Comparison of ENCODE assay signal across 8 mouse cellular contexts in genomic region chr7:66689620-66690360, GRCm38 (mm10). TPM values are rescaled to one million over a fixed set of nuclear protein-coding genes. Genes with fewer than 3 reads are reported as not detected.
A peak's percentile ranks its signal among the peaks of the same experiment; 100 is the strongest.
DNase-seq lines count a peak whose midpoint lies in the region; ATAC-seq lines count a peak whose summit lies in the region.

Gene Lins1 (plus strand): TSS chr7:66689889.

- H3K4me3 ChIP-seq in hindbrain, embryonic 14.5 days (replicated peaks; ENCODE audit: low read length), result peak within 1 kb of the TSS; percentile 73

- under 1% methylated on average over 52 of the region's 52 CpGs for WGBS in hindbrain, embryonic 14.5 days

- peaks cover 13% of the 10 kb centered on the region for H3K4me1 ChIP-seq in hindbrain, embryonic 14.5 days (replicated peaks; ENCODE audit: control insufficient read depth, insufficient read depth, low read length)

- peak; percentile 100 for DNase-seq in R1 (ENCODE audit: low read depth, low spot score)
- DNase-seq in cerebellum, postnatal 25 days, result peak; percentile 96 to 98
- DNase-seq in frontal cortex, postnatal 25 days (ENCODE audit: low spot score in 2 of 2), result peak; percentile 93 to 96
- DNase-seq in hindbrain, embryonic 14.5 days (ENCODE audit: low spot score), result peak; percentile 94
- peak; percentile 98 to 99 for DNase-seq in layer of hippocampus, postnatal 36 days
- DNase-seq in lung, postnatal 36 days, result peak; percentile 99
- peak; percentile 100 for DNase-seq in retina, postnatal 1 day
- peak; percentile 96 to 99 for DNase-seq in urinary bladder, adult 18-20 months (ENCODE audit: low spot score in 2 of 2)

- H3K9me3 ChIP-seq in hindbrain, embryonic 14.5 days (ENCODE audit: control insufficient read depth, low read length), result no peaks in the 10 kb centered on the region

- peak within 1 kb of the TSS; percentile 89 for H3K27ac ChIP-seq in hindbrain, embryonic 14.5 days

- peaks cover 13% of the 10 kb centered on the region for H3K36me3 ChIP-seq in hindbrain, embryonic 14.5 days (replicated peaks; ENCODE audit: control insufficient read depth, insufficient read depth)

- peak within 1 kb of the TSS; percentile 96 for H3K4me2 ChIP-seq in hindbrain, embryonic 14.5 days (replicated peaks)

- H3K27me3 ChIP-seq in hindbrain, embryonic 14.5 days (ENCODE audit: control insufficient read depth, insufficient read depth, low read length), result no peaks in the 10 kb centered on the region

- H3K9ac ChIP-seq in hindbrain, embryonic 14.5 days, result peak within 1 kb of the TSS; percentile 78

- peak; percentile 99 for ATAC-seq in hindbrain, embryonic 14.5 days (ENCODE audit: low FRiP score)

RNA-seq across cellular contexts. Expression of gene Lins1, which starts in this region (rescaled TPM):
- polyA plus RNA-seq in hindbrain, embryonic 14.5 days (2014; fragmentation: Nextera tagmentation; extraction: Ambion mirVana), result 18.0 and 18.5 TPM in 2 replicates
- 10 to 100 TPM in 1 of 2 experiments, 1 to 10 TPM in 1; 9.7 to 10.1 TPM for total RNA-seq in layer of hippocampus, postnatal 36 days (2021)

Comparison
In these comparisons a context has a peak if more than half of its experiments do, and no peak if none do; other contexts are left out.
1. Peak in every context shown above with its lines: DNase-seq, ATAC-seq, H3K4me3 ChIP-seq and H3K27ac ChIP-seq.